Mouse (Mus musculus) hematopoietic stem cell, adult 5-6 weeks (primary cell): ENCODE results near the gene Ddx59. TPM values are rescaled to one million over a fixed set of nuclear protein-coding genes. Genes with fewer than 3 reads are reported as not detected.

Experiments
- ATAC-seq, 2 experiments: fragments of 125-278 bp in 1 of 2; replicated peaks in 1 of 2; 2 replicates each; pipeline ENCODE4 v1.8.0; 2016 to 2017; ENCODE audit warnings: inconsistent platforms in 2 of 2, mild to moderate bottlenecking in 2 of 2, moderate number of reproducible peaks in 2 of 2, low read depth in 1 of 2, moderate TSS enrichment in 1 of 2; ENCODE audit not compliant: low FRiP score in 2 of 2, poor library complexity in 2 of 2, severe bottlenecking in 2 of 2, insufficient read depth in 1 of 2, low TSS enrichment in 1 of 2
- total RNA-seq: library from RNA; stranded (forward); fragments of 172-1452, 232-1000 nt; gene quantifications from 2 replicates; pipeline ENCODE4 v1.2.3, GENCODE M21; 2017

Ddx59 gene
- total RNA-seq, 1 experiment from 2014 or later = 11.1 TPM

GRCm38 (mm10) chr1:136442809-136443208 lies 27.7 kb downstream of the Ddx59 start:
- no peak for ATAC-seq

GRCm38 (mm10) chr1:136444555-136445255 lies 29.6 kb downstream of the Ddx59 start:
- ATAC-seq = no peak

GRCm38 (mm10) chr1:136446933-136447332 lies 31.9 kb downstream of the Ddx59 start:
- ATAC-seq = no peak

- ATAC-seq = no peak
Measured at GRCm38 (mm10) chr1:136447338-136447737, 32.3 kb downstream of the Ddx59 start.

- ATAC-seq = no peak
Measured at GRCm38 (mm10) chr1:136449541-136449940, 34.5 kb downstream of the Ddx59 start.

- no peak for ATAC-seq
Measured at GRCm38 (mm10) chr1:136450206-136450605, 35.1 kb downstream of the Ddx59 start.

- ATAC-seq = no peak
Measured at GRCm38 (mm10) chr1:136452421-136452820, 37.4 kb downstream of the Ddx59 start.

- ATAC-seq = no peak
Measured at GRCm38 (mm10) chr1:136455756-136456585, 40.9 kb downstream of the Ddx59 start.

GRCm38 (mm10) chr1:136456741-136457140 lies 41.7 kb downstream of the Ddx59 start:
- no peak for ATAC-seq

GRCm38 (mm10) chr1:136457403-136457802 lies 42.3 kb downstream of the Ddx59 start:
- ATAC-seq = no peak

GRCm38 (mm10) chr1:136458691-136459245 lies 43.7 kb downstream of the Ddx59 start:
- peak in 1 of 2 experiments; percentile 39; a peak in 1 of 4 replicates for ATAC-seq

GRCm38 (mm10) chr1:136462443-136462842 lies 47.4 kb downstream of the Ddx59 start:
- ATAC-seq = no peak

- no peak for ATAC-seq
Measured at GRCm38 (mm10) chr1:136465168-136465567, 50.1 kb downstream of the Ddx59 start.

- peak; percentile 100 for ATAC-seq
Measured at GRCm38 (mm10) chr1:136466143-136466811, 51.2 kb downstream of the Ddx59 start, which contains the start of gene Kif14. Kif14 (plus strand) TSS chr1:136466343.

- ATAC-seq = no peak
Measured at GRCm38 (mm10) chr1:136469408-136469807, 54.3 kb downstream of the Ddx59 start.

GRCm38 (mm10) chr1:136470471-136470870 lies 55.4 kb downstream of the Ddx59 start:
- ATAC-seq = no peak
